Mouse (Mus musculus): ENCODE measurements at regions not wholly inside any gene's neighbourhood (a gene's known extent, or its start where the extent isn't known, plus 50 kb on each side); places are given as distances from the start of the nearest gene placed in this dataset.

- Histone ChIP-seq H3K9ac (ENCODE audit: low read length) (no peak overlapping the region), H3K4me3 (ENCODE audit: low read depth, low read length) (no peak overlapping the region), H3K4me2 (ENCODE audit: low read length) (no peak overlapping the region), H3K27ac (ENCODE audit: low read depth) (no peak overlapping the region), H3K9me3 (ENCODE audit: control insufficient read depth, low read length) (no peaks in the 10 kb centered on the region), H3K4me1 (replicated peaks; ENCODE audit: control insufficient read depth, insufficient read depth, low read length) (no peaks in the 10 kb centered on the region), H3K36me3 (ENCODE audit: control insufficient read depth, insufficient read depth, low read length) (no peaks in the 10 kb centered on the region), H3K27me3 (replicated peaks; ENCODE audit: control insufficient read depth, insufficient read depth, low read length) (no peaks in the 10 kb centered on the region)
- no peak for ATAC-seq (replicated peaks; ENCODE audit: low FRiP score, low TSS enrichment, low read depth)
- DNase-seq (ENCODE audit: low spot score), result no peak
- 84% methylated on average over 4 of the region's 4 CpGs for WGBS
These were observed 2333.4 kb upstream of the Gm7489 start for GRCm38 (mm10) chr15:51551216-51551775.

- no peak overlapping the region for H3K4me3 ChIP-seq (ENCODE audit: low read depth, low read length)
- H3K27ac ChIP-seq (ENCODE audit: low read depth), result no peak overlapping the region
- H3K9ac ChIP-seq (ENCODE audit: low read length), result no peak overlapping the region
- H3K27me3 ChIP-seq (replicated peaks; ENCODE audit: control insufficient read depth, insufficient read depth, low read length), result no peaks in the 10 kb centered on the region
- no peaks in the 10 kb centered on the region for H3K9me3 ChIP-seq (ENCODE audit: control insufficient read depth, low read length)
- H3K4me2 ChIP-seq (ENCODE audit: low read length), result no peak overlapping the region
- no peaks in the 10 kb centered on the region for H3K4me1 ChIP-seq (replicated peaks; ENCODE audit: control insufficient read depth, insufficient read depth, low read length)
- H3K36me3 ChIP-seq (ENCODE audit: control insufficient read depth, insufficient read depth, low read length), result no peaks in the 10 kb centered on the region
- ATAC-seq (replicated peaks; ENCODE audit: low FRiP score, low TSS enrichment, low read depth), result no peak
- DNase-seq (ENCODE audit: low spot score), result no peak
These were observed 2326.5 kb upstream of the Gm7489 start for GRCm38 (mm10) chr15:51558215-51558614.

GRCm38 (mm10) chr15:51565543-51565942 lies 2319.2 kb upstream of the Gm7489 start:
- no peak overlapping the region for H3K27ac ChIP-seq (ENCODE audit: low read depth)
- H3K4me3 ChIP-seq (ENCODE audit: low read depth, low read length), result no peak overlapping the region
- DNase-seq (ENCODE audit: low spot score), result no peak
- no peaks in the 10 kb centered on the region for H3K9me3 ChIP-seq (ENCODE audit: control insufficient read depth, low read length)
- no peak for ATAC-seq (replicated peaks; ENCODE audit: low FRiP score, low TSS enrichment, low read depth)
- H3K4me1 ChIP-seq (replicated peaks; ENCODE audit: control insufficient read depth, insufficient read depth, low read length), result no peaks in the 10 kb centered on the region
- H3K9ac ChIP-seq (ENCODE audit: low read length), result no peak overlapping the region
- H3K36me3 ChIP-seq (ENCODE audit: control insufficient read depth, insufficient read depth, low read length), result no peaks in the 10 kb centered on the region
- WGBS, result 82% methylated on average over 3 of the region's 3 CpGs
- H3K4me2 ChIP-seq (ENCODE audit: low read length), result no peak overlapping the region
- H3K27me3 ChIP-seq (replicated peaks; ENCODE audit: control insufficient read depth, insufficient read depth, low read length), result no peaks in the 10 kb centered on the region

GRCm38 (mm10) chr15:51570631-51571030 lies 2314.1 kb upstream of the Gm7489 start:
- Histone ChIP-seq H3K27me3 (replicated peaks; ENCODE audit: control insufficient read depth, insufficient read depth, low read length) (no peaks in the 10 kb centered on the region), H3K27ac (ENCODE audit: low read depth) (no peak overlapping the region), H3K4me1 (replicated peaks; ENCODE audit: control insufficient read depth, insufficient read depth, low read length) (no peaks in the 10 kb centered on the region), H3K4me3 (ENCODE audit: low read depth, low read length) (no peak overlapping the region), H3K4me2 (ENCODE audit: low read length) (no peak overlapping the region), H3K9me3 (ENCODE audit: control insufficient read depth, low read length) (no peaks in the 10 kb centered on the region), H3K36me3 (ENCODE audit: control insufficient read depth, insufficient read depth, low read length) (no peaks in the 10 kb centered on the region), H3K9ac (ENCODE audit: low read length) (no peak overlapping the region)
- no peak for ATAC-seq (replicated peaks; ENCODE audit: low FRiP score, low TSS enrichment, low read depth)
- DNase-seq (ENCODE audit: low spot score), result no peak
- 100% methylated on average over 1 of the region's 1 CpGs for WGBS

GRCm38 (mm10) chr15:51574538-51575105 lies 2310.1 kb upstream of the Gm7489 start:
- H3K9ac ChIP-seq (ENCODE audit: low read length), result no peak overlapping the region
- H3K9me3 ChIP-seq (ENCODE audit: control insufficient read depth, low read length), result no peaks in the 10 kb centered on the region
- no peak for DNase-seq (ENCODE audit: low spot score)
- WGBS, result 76% methylated on average over 8 of the region's 8 CpGs
- no peaks in the 10 kb centered on the region for H3K27me3 ChIP-seq (replicated peaks; ENCODE audit: control insufficient read depth, insufficient read depth, low read length)
- H3K4me1 ChIP-seq (replicated peaks; ENCODE audit: control insufficient read depth, insufficient read depth, low read length), result no peaks in the 10 kb centered on the region
- H3K36me3 ChIP-seq (ENCODE audit: control insufficient read depth, insufficient read depth, low read length), result no peaks in the 10 kb centered on the region
- no peak overlapping the region for H3K27ac ChIP-seq (ENCODE audit: low read depth)
- H3K4me2 ChIP-seq (ENCODE audit: low read length), result no peak overlapping the region
- H3K4me3 ChIP-seq (ENCODE audit: low read depth, low read length), result no peak overlapping the region
- no peak for ATAC-seq (replicated peaks; ENCODE audit: low FRiP score, low TSS enrichment, low read depth)

- Histone ChIP-seq H3K9me3 (ENCODE audit: control insufficient read depth, low read length) (no peaks in the 10 kb centered on the region), H3K27ac (ENCODE audit: low read depth) (no peak overlapping the region), H3K4me2 (ENCODE audit: low read length) (no peak overlapping the region), H3K4me1 (replicated peaks; ENCODE audit: control insufficient read depth, insufficient read depth, low read length) (no peaks in the 10 kb centered on the region), H3K9ac (ENCODE audit: low read length) (no peak overlapping the region), H3K36me3 (ENCODE audit: control insufficient read depth, insufficient read depth, low read length) (no peaks in the 10 kb centered on the region), H3K4me3 (ENCODE audit: low read depth, low read length) (no peak overlapping the region), H3K27me3 (replicated peaks; ENCODE audit: control insufficient read depth, insufficient read depth, low read length) (no peaks in the 10 kb centered on the region)
- ATAC-seq (replicated peaks; ENCODE audit: low FRiP score, low TSS enrichment, low read depth) (no peak), DNase-seq (ENCODE audit: low spot score) (no peak)
- WGBS, result 41% methylated on average over 1 of the region's 1 CpGs
These were observed 2301.1 kb upstream of the Gm7489 start for GRCm38 (mm10) chr15:51583636-51584035.

GRCm38 (mm10) chr15:51586146-51586545 lies 2298.6 kb upstream of the Gm7489 start:
- Histone ChIP-seq H3K9ac (ENCODE audit: low read length) (no peak overlapping the region), H3K36me3 (ENCODE audit: control insufficient read depth, insufficient read depth, low read length) (no peaks in the 10 kb centered on the region), H3K27me3 (replicated peaks; ENCODE audit: control insufficient read depth, insufficient read depth, low read length) (no peaks in the 10 kb centered on the region), H3K9me3 (ENCODE audit: control insufficient read depth, low read length) (no peaks in the 10 kb centered on the region), H3K4me1 (replicated peaks; ENCODE audit: control insufficient read depth, insufficient read depth, low read length) (no peaks in the 10 kb centered on the region), H3K4me3 (ENCODE audit: low read depth, low read length) (no peak overlapping the region), H3K4me2 (ENCODE audit: low read length) (no peak overlapping the region), H3K27ac (ENCODE audit: low read depth) (no peak overlapping the region)
- DNase-seq (ENCODE audit: low spot score), result no peak
- no peak for ATAC-seq (replicated peaks; ENCODE audit: low FRiP score, low TSS enrichment, low read depth)
- WGBS, result 81% methylated on average over 5 of the region's 5 CpGs

GRCm38 (mm10) chr15:51591406-51592068 lies 2293.2 kb upstream of the Gm7489 start:
- no peaks in the 10 kb centered on the region for H3K36me3 ChIP-seq (ENCODE audit: control insufficient read depth, insufficient read depth, low read length)
- H3K4me2 ChIP-seq (ENCODE audit: low read length), result peak overlapping the region; percentile 29
- no peaks in the 10 kb centered on the region for H3K9me3 ChIP-seq (ENCODE audit: control insufficient read depth, low read length)
- H3K27me3 ChIP-seq (replicated peaks; ENCODE audit: control insufficient read depth, insufficient read depth, low read length), result no peaks in the 10 kb centered on the region
- 59% methylated on average over 17 of the region's 17 CpGs for WGBS
- H3K4me1 ChIP-seq (replicated peaks; ENCODE audit: control insufficient read depth, insufficient read depth, low read length), result no peaks in the 10 kb centered on the region
- H3K9ac ChIP-seq (ENCODE audit: low read length), result no peak overlapping the region
- DNase-seq (ENCODE audit: low spot score) (no peak), ATAC-seq (replicated peaks; ENCODE audit: low FRiP score, low TSS enrichment, low read depth) (no peak)
- no peak overlapping the region for H3K4me3 ChIP-seq (ENCODE audit: low read depth, low read length)
- H3K27ac ChIP-seq (ENCODE audit: low read depth), result no peak overlapping the region

GRCm38 (mm10) chr15:51592069-51592435 lies 2292.7 kb upstream of the Gm7489 start:
- H3K4me2 ChIP-seq (ENCODE audit: low read length), result peak overlapping the region; percentile 29
- no peaks in the 10 kb centered on the region for H3K27me3 ChIP-seq (replicated peaks; ENCODE audit: control insufficient read depth, insufficient read depth, low read length)
- no peak for DNase-seq (ENCODE audit: low spot score)
- 57% methylated on average over 9 of the region's 9 CpGs for WGBS
- no peak overlapping the region for H3K4me3 ChIP-seq (ENCODE audit: low read depth, low read length)
- H3K27ac ChIP-seq (ENCODE audit: low read depth), result no peak overlapping the region
- H3K36me3 ChIP-seq (ENCODE audit: control insufficient read depth, insufficient read depth, low read length), result no peaks in the 10 kb centered on the region
- H3K4me1 ChIP-seq (replicated peaks; ENCODE audit: control insufficient read depth, insufficient read depth, low read length), result no peaks in the 10 kb centered on the region
- H3K9me3 ChIP-seq (ENCODE audit: control insufficient read depth, low read length), result no peaks in the 10 kb centered on the region
- ATAC-seq (replicated peaks; ENCODE audit: low FRiP score, low TSS enrichment, low read depth), result no peak
- H3K9ac ChIP-seq (ENCODE audit: low read length), result no peak overlapping the region

Measured in intestine, embryonic 14.5 days (tissue).